Mouse (Mus musculus): ENCODE data around the gene Ints11. TPM values are rescaled to one million over a fixed set of nuclear protein-coding genes. Genes with fewer than 3 reads are reported as not detected.
A peak's percentile ranks its signal among the peaks of the same experiment; 100 is the strongest.

Ints11 gene
- polyA plus RNA-seq, 1 experiment from 2014 or later, result 30.7 TPM

DNA sequence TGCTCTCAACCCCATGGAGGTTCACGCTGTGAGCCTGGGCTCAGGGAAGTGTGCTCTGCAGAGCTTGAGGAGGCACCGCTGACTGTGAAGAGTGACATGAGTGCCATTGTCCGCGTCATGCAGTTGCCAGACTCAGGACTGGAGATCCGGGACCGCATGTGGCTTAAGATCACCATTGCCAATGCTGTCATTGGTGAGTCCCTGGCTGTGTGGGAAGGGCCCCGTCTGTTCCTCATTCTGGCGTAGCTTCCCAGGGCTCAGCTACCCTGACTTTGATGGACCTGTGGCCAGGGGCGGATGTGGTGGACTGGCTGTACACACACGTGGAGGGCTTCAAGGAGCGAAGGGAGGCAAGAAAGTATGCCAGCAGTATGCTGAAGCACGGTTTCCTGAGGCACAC, 13.3 kb upstream of the Ints11 start:
- Histone ChIP-seq H3K9me3 (ENCODE audit: control insufficient read depth, low read length) (no peaks in the 10 kb centered on the region), H3K4me1 (replicated peaks; ENCODE audit: control insufficient read depth, insufficient read depth) (no peaks in the 10 kb centered on the region), H3K4me2 (replicated peaks; ENCODE audit: low read depth) (no peak overlapping the region), H3K9ac (ENCODE audit: low read length) (no peak overlapping the region), H3K4me3 (ENCODE audit: low read depth, low read length) (no peak overlapping the region), H3K27me3 (ENCODE audit: control insufficient read depth, insufficient read depth, low read length) (no peaks in the 10 kb centered on the region), H3K27ac (replicated peaks) (no peak overlapping the region), H3K36me3 (ENCODE audit: control insufficient read depth, insufficient read depth, low read length) (peaks cover 22% of the 10 kb centered on the region)
- TF ChIP-seq EP300 (optimal IDR thresholded peaks at IDR 0.05) (no peak), CTCF (IDR thresholded peaks at IDR 0.05; ENCODE audit: low read depth) (no peak)
- ATAC-seq (ENCODE audit: low FRiP score, low TSS enrichment) (no peak), DNase-seq (ENCODE audit: low spot score) (no peak)
- 88% methylated on average over 12 of the region's 12 CpGs for whole genome bisulfite sequencing

DNA sequence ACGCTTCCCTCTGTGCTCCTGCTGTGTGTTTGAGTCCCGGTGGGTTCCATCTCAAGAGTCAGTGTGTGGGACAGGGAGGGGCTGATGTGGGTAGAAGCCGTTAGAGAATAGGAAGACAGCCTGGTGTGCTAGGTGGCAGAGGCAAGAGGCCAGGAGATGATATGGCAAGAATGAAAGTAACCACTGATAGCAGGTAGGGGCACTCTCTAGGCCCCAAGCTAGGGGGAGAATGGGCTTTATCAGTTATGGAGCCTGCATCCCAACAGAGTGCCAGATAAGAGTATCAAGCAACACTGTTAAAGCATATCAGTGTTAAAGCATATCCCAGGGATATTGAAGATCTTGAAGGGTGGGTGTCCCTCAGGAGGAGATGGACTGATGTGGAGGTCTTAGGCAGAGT, 12.5 kb upstream of the Ints11 start:
- ATAC-seq (ENCODE audit: low FRiP score, low TSS enrichment), result no peak
- Histone ChIP-seq H3K9me3 (ENCODE audit: control insufficient read depth, low read length) (no peaks in the 10 kb centered on the region), H3K27ac (replicated peaks) (no peak overlapping the region), H3K4me3 (ENCODE audit: low read depth, low read length) (no peak overlapping the region), H3K36me3 (ENCODE audit: control insufficient read depth, insufficient read depth, low read length) (peaks cover 22% of the 10 kb centered on the region), H3K27me3 (ENCODE audit: control insufficient read depth, insufficient read depth, low read length) (no peaks in the 10 kb centered on the region), H3K9ac (ENCODE audit: low read length) (no peak overlapping the region), H3K4me2 (replicated peaks; ENCODE audit: low read depth) (no peak overlapping the region), H3K4me1 (replicated peaks; ENCODE audit: control insufficient read depth, insufficient read depth) (no peaks in the 10 kb centered on the region)
- TF ChIP-seq EP300 (optimal IDR thresholded peaks at IDR 0.05) (no peak), CTCF (IDR thresholded peaks at IDR 0.05; ENCODE audit: low read depth) (no peak)
- WGBS, result 85% methylated on average over 3 of the region's 3 CpGs
- DNase-seq (ENCODE audit: low spot score), result no peak

DNA sequence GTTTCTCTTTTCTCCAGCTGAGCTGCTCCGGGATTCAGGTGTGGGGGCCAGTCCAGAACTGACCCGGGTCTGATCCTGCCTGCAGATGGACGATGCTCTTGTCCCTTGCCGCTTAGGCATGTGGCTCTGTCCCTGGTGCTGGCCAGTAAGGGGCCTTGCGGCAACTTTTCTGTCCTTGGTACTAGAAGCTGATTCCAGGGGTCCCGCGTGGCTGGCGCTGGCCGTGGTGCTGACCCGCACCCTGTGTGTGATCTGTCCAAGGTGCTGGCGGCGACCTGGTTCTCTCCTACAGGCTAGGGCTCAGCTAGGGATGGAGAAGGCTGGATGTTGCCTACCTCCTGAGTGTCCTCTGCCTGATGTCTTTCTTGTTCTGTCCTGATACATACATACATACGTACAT, 10.0 kb upstream of the Ints11 start:
- WGBS, result 14% methylated on average over 13 of the region's 13 CpGs
- ATAC-seq (ENCODE audit: low FRiP score, low TSS enrichment) (peak; percentile 27), DNase-seq (ENCODE audit: low spot score) (peak; percentile 71)
- no peak overlapping the region for H3K4me2 ChIP-seq (replicated peaks; ENCODE audit: low read depth)
- no peak overlapping the region for H3K27ac ChIP-seq (replicated peaks)
- TF ChIP-seq CTCF (IDR thresholded peaks at IDR 0.05; ENCODE audit: low read depth) (no peak), EP300 (optimal IDR thresholded peaks at IDR 0.05) (no peak)
- H3K9ac ChIP-seq (ENCODE audit: low read length), result no peak overlapping the region
- no peaks in the 10 kb centered on the region for H3K27me3 ChIP-seq (ENCODE audit: control insufficient read depth, insufficient read depth, low read length)
- H3K4me1 ChIP-seq (replicated peaks; ENCODE audit: control insufficient read depth, insufficient read depth), result no peaks in the 10 kb centered on the region
- peaks cover 19% of the 10 kb centered on the region for H3K36me3 ChIP-seq (ENCODE audit: control insufficient read depth, insufficient read depth, low read length)
- H3K4me3 ChIP-seq (ENCODE audit: low read depth, low read length), result no peak overlapping the region
- H3K9me3 ChIP-seq (ENCODE audit: control insufficient read depth, low read length), result no peaks in the 10 kb centered on the region

DNA sequence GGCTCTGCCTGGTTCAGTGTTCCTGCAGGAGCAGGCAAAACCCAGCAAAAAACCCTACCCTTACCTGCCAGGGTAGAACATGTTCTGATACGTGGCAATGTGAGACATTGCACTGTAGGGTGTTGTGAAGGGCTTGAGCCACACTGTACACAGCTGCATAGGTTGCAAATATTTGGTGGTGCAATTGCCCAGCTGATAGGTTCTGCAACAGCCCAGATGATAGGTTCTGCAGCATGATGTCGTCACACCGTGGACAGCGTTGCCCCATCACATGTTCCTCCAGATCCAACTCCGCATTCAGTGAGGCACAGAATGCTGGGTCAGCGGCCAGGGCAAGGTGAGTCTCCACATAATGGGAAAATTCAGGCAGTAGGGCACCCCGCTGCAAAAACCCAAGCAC, 7.6 kb upstream of the Ints11 start:
- 84% methylated on average over 7 of the region's 7 CpGs for WGBS
- no peak for TF ChIP-seq EP300 (optimal IDR thresholded peaks at IDR 0.05)
- no peak for TF ChIP-seq CTCF (IDR thresholded peaks at IDR 0.05; ENCODE audit: low read depth)
- Histone ChIP-seq H3K9me3 (ENCODE audit: control insufficient read depth, low read length) (no peaks in the 10 kb centered on the region), H3K9ac (ENCODE audit: low read length) (no peak overlapping the region), H3K4me1 (replicated peaks; ENCODE audit: control insufficient read depth, insufficient read depth) (no peaks in the 10 kb centered on the region), H3K4me2 (replicated peaks; ENCODE audit: low read depth) (no peak overlapping the region), H3K27me3 (ENCODE audit: control insufficient read depth, insufficient read depth, low read length) (no peaks in the 10 kb centered on the region), H3K36me3 (ENCODE audit: control insufficient read depth, insufficient read depth, low read length) (peaks cover 13% of the 10 kb centered on the region), H3K4me3 (ENCODE audit: low read depth, low read length) (no peak overlapping the region), H3K27ac (replicated peaks) (no peak overlapping the region)
- ATAC-seq (ENCODE audit: low FRiP score, low TSS enrichment) (no peak), DNase-seq (ENCODE audit: low spot score) (no peak)

DNA sequence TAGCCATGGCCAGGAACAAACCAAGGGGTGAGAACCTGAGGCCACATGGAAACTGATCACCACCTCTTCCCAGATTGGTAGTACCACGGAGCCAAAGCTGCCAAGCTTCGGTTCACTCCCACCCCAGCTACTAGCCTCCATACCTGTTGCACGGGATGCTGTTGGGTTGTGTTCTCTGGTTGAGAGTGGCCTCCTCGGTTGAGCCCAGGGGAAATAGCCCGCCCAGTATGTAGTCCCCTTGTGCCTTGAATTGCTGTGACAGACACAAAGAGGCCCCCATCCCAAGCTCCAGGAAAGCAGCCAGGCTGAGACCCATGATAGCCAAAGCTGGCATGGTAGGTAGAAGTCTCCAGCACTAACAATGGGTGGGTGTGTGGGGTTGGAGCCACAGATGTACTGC, 6.3 kb upstream of the Ints11 start, which contains the start of gene Tas1r3:
TSS of gene Tas1r3 (minus strand) at position 362 of the 400 bp plus-strand sequence.
- no peak for DNase-seq (ENCODE audit: low spot score)
- Histone ChIP-seq H3K9ac (ENCODE audit: low read length) (no peak within 1 kb of the TSS), H3K4me2 (replicated peaks; ENCODE audit: low read depth) (no peak within 1 kb of the TSS), H3K27ac (replicated peaks) (no peak within 1 kb of the TSS), H3K36me3 (ENCODE audit: control insufficient read depth, insufficient read depth, low read length) (peaks cover 10% of the 10 kb centered on the region), H3K27me3 (ENCODE audit: control insufficient read depth, insufficient read depth, low read length) (no peaks in the 10 kb centered on the region), H3K4me3 (ENCODE audit: low read depth, low read length) (no peak within 1 kb of the TSS), H3K9me3 (ENCODE audit: control insufficient read depth, low read length) (no peaks in the 10 kb centered on the region), H3K4me1 (replicated peaks; ENCODE audit: control insufficient read depth, insufficient read depth) (no peaks in the 10 kb centered on the region)
- TF ChIP-seq EP300 (optimal IDR thresholded peaks at IDR 0.05), result no peak
- no peak for TF ChIP-seq CTCF (IDR thresholded peaks at IDR 0.05; ENCODE audit: low read depth)
- ATAC-seq (ENCODE audit: low FRiP score, low TSS enrichment), result no peak
- 76% methylated on average over 5 of the region's 5 CpGs for WGBS

DNA sequence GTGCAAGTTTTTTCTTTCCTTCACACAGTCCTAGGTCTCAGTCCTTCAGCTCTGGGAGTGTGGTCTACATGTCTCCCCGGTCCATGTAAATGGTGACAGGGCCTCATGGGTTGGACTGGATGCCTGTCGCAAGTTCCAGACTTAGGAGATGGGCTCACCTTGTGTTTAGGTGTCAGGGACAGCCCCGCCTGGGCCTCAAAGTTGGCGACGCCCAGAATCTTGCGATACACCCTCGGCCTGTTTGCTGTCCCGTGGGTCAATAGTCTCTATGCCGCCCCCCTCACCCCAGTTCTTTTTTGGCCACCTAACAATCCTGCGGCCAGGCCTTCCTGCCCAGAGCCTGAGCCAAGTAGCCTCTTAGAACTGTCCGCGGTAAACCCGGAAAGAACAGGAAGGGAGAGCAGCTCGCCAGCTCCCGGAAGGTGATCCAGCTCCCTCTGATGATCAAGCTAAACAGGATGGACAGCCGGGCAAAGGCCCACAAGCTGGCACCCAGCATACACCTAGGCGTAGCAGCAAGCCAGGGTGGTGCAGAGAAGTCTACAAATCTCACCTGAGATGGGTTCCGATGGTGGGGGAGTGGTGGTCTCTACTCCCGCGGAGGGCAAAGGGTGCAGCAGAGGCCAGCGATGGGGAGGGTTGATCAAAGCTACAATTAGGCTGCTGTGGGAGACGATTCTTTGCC, 590 bp upstream of the Ints11 start:
- WGBS, result 7% methylated on average over 22 of the region's 22 CpGs

More for the DNA sequence above, 590 bp upstream of the Ints11 start:
- peak overlapping the region; percentile 79 for H3K4me3 ChIP-seq (ENCODE audit: low read depth, low read length)
- H3K9me3 ChIP-seq (ENCODE audit: control insufficient read depth, low read length), result no peaks in the 10 kb centered on the region
- DNase-seq (ENCODE audit: low spot score) (peak; percentile 43), ATAC-seq (ENCODE audit: low FRiP score, low TSS enrichment) (peak; percentile 70)
- TF ChIP-seq EP300 (optimal IDR thresholded peaks at IDR 0.05), result no peak
- no peak for TF ChIP-seq CTCF (IDR thresholded peaks at IDR 0.05; ENCODE audit: low read depth)
- H3K27ac ChIP-seq (replicated peaks), result peak overlapping the region; percentile 63; the same call in 1 of the 2 replicates
- peak overlapping the region; percentile 97 for H3K4me2 ChIP-seq (replicated peaks; ENCODE audit: low read depth)
- no peaks in the 10 kb centered on the region for H3K27me3 ChIP-seq (ENCODE audit: control insufficient read depth, insufficient read depth, low read length)
- H3K4me1 ChIP-seq (replicated peaks; ENCODE audit: control insufficient read depth, insufficient read depth), result 0 out of 2 replicates have a peak, but pooled peaks cover 3% of the 10 kb centered on the region
- H3K9ac ChIP-seq (ENCODE audit: low read length), result peak overlapping the region; percentile 67
- peaks cover 13% of the 10 kb centered on the region for H3K36me3 ChIP-seq (ENCODE audit: control insufficient read depth, insufficient read depth, low read length)

Measured in stomach, postnatal 0 days (tissue).